17 mouse cellular contexts compared by ENCODE assay signal in genomic region chr5:92961353-92961752, GRCm38 (mm10).
A peak's percentile ranks its signal among the peaks of the same experiment; 100 is the strongest.
DNase-seq lines count a peak whose midpoint lies in the region; ATAC-seq and TF ChIP-seq lines count a peak whose summit lies in the region.
"Had no signal": no experiment of that assay in that cellular context is flagged by ENCODE, and none has a peak within 500 bp of the region (broad histone marks: within the 10 kb centered on the region; RNA-seq: fewer than 3 reads in every experiment).

No protein-coding gene starts in this region.

- H3K4me1 ChIP-seq in heart, embryonic 14.5 days (ENCODE audit: control insufficient read depth in 2 of 2, insufficient read depth in 2 of 2, low read length in 2 of 2), result peaks cover 30 to 51% of the 10 kb centered on the region in 2 experiments
- peaks cover 23% of the 10 kb centered on the region for H3K4me1 ChIP-seq in lung, embryonic 16.5 days (replicated peaks; ENCODE audit: control insufficient read depth, insufficient read depth, low read length)
- peaks cover 17% of the 10 kb centered on the region for H3K4me1 ChIP-seq in lung, adult 2 months (ENCODE audit: control insufficient read depth, insufficient read depth, low read length)
- peaks cover 5% of the 10 kb centered on the region; the same call in 1 of the 2 replicates for H3K4me1 ChIP-seq in intestine, embryonic 14.5 days (replicated peaks; ENCODE audit: control insufficient read depth, insufficient read depth, low read length)
- H3K4me1 ChIP-seq in stomach, embryonic 16.5 days (ENCODE audit: control insufficient read depth, insufficient read depth, low read length), result peaks cover 18% of the 10 kb centered on the region
- H3K4me1 ChIP-seq in midbrain, embryonic 11.5 days (ENCODE audit: control insufficient read depth, insufficient read depth, low read length), result no peaks in the 10 kb centered on the region
- H3K4me1 ChIP-seq: midbrain, embryonic 13.5 days had no signal

- peaks cover 81% of the 10 kb centered on the region for H3K36me3 ChIP-seq in heart, embryonic 14.5 days (ENCODE audit: control insufficient read depth, insufficient read depth, low read length)
- peaks cover 8% of the 10 kb centered on the region; the same call in 1 of the 2 replicates for H3K36me3 ChIP-seq in lung, embryonic 16.5 days (ENCODE audit: control insufficient read depth, insufficient read depth, low read length)
- peaks cover 63% of the 10 kb centered on the region for H3K36me3 ChIP-seq in intestine, embryonic 14.5 days (ENCODE audit: control insufficient read depth, insufficient read depth, low read length)
- no peaks in the 10 kb centered on the region; the same call in 1 of the 2 replicates for H3K36me3 ChIP-seq in stomach, embryonic 16.5 days (ENCODE audit: control insufficient read depth, insufficient read depth, low read length)
- peaks cover 16% of the 10 kb centered on the region for H3K36me3 ChIP-seq in midbrain, embryonic 11.5 days (ENCODE audit: control insufficient read depth, insufficient read depth, low read length)

- H3K27ac ChIP-seq in heart, embryonic 14.5 days (replicated peaks in 1 of 2; ENCODE audit: control insufficient read depth in 1 of 2, insufficient read depth in 1 of 2, low read depth in 2 of 2, low read length in 2 of 2), result peak overlapping the region; percentile 74 to 95
- peak overlapping the region; percentile 84 for H3K27ac ChIP-seq in lung, embryonic 16.5 days (ENCODE audit: low read length)
- H3K27ac ChIP-seq in intestine, embryonic 14.5 days (ENCODE audit: low read depth), result no peak overlapping the region
- H3K27ac ChIP-seq in stomach, embryonic 16.5 days (ENCODE audit: low read length), result peak overlapping the region; percentile 92
- no peak overlapping the region for H3K27ac ChIP-seq in midbrain, embryonic 11.5 days (ENCODE audit: low read depth, low read length)
- H3K27ac ChIP-seq: hindbrain, embryonic 14.5 days; midbrain, embryonic 13.5 days had no signal

- ATAC-seq in heart, embryonic 14.5 days (ENCODE audit: insufficient number of reproducible peaks, insufficient read depth, low FRiP score, low read depth), result no peak
- ATAC-seq in lung, embryonic 16.5 days (ENCODE audit: low read depth), result peak; percentile 36
- ATAC-seq in intestine, embryonic 14.5 days (replicated peaks; ENCODE audit: low FRiP score, low TSS enrichment, low read depth), result peak; percentile 53
- no peak; the same call in 1 of the 2 replicates for ATAC-seq in stomach, embryonic 16.5 days (ENCODE audit: insufficient read depth, low FRiP score)
- no peak for ATAC-seq in midbrain, embryonic 11.5 days (ENCODE audit: low FRiP score)

- no peak for TF ChIP-seq POLR2A in lung, adult 2 months (IDR thresholded peaks at IDR 0.05; ENCODE audit: borderline replicate concordance, extremely low read depth, low read depth, low read length)

- no peaks in the 10 kb centered on the region for H3K9me3 ChIP-seq in heart, embryonic 14.5 days (ENCODE audit: control insufficient read depth, low read length)
- H3K9me3 ChIP-seq in lung, embryonic 16.5 days (ENCODE audit: control insufficient read depth, low read length), result no peaks in the 10 kb centered on the region
- H3K9me3 ChIP-seq in intestine, embryonic 14.5 days (ENCODE audit: control insufficient read depth, low read length), result no peaks in the 10 kb centered on the region
- no peaks in the 10 kb centered on the region for H3K9me3 ChIP-seq in stomach, embryonic 16.5 days (replicated peaks; ENCODE audit: control insufficient read depth, low read length)
- no peaks in the 10 kb centered on the region for H3K9me3 ChIP-seq in midbrain, embryonic 11.5 days (ENCODE audit: control insufficient read depth, low read length)
- H3K9me3 ChIP-seq: forebrain, embryonic 10.5 days; midbrain, embryonic 13.5 days had no signal

- no peaks in the 10 kb centered on the region for H3K27me3 ChIP-seq in heart, embryonic 14.5 days (ENCODE audit: control insufficient read depth, insufficient read depth, low read length)
- H3K27me3 ChIP-seq in lung, embryonic 16.5 days (ENCODE audit: control insufficient read depth, insufficient read depth, low read depth, low read length), result no peaks in the 10 kb centered on the region
- H3K27me3 ChIP-seq in intestine, embryonic 14.5 days (replicated peaks; ENCODE audit: control insufficient read depth, insufficient read depth, low read length), result no peaks in the 10 kb centered on the region
- no peaks in the 10 kb centered on the region for H3K27me3 ChIP-seq in stomach, embryonic 16.5 days (ENCODE audit: control insufficient read depth, insufficient read depth, low read length)
- H3K27me3 ChIP-seq in midbrain, embryonic 11.5 days (ENCODE audit: control insufficient read depth, insufficient read depth, low read length), result no peaks in the 10 kb centered on the region
- H3K27me3 ChIP-seq: CH12.LX; midbrain, embryonic 13.5 days had no signal

- H3K4me3 ChIP-seq in heart, embryonic 14.5 days (ENCODE audit: control insufficient read depth in 1 of 2, insufficient read depth in 1 of 2, low read depth in 1 of 2, low read length in 2 of 2), result no peak overlapping the region
- no peak overlapping the region for H3K4me3 ChIP-seq in lung, embryonic 16.5 days (ENCODE audit: low read length)
- H3K4me3 ChIP-seq in lung, adult 2 months (replicated peaks; ENCODE audit: extremely low read depth, low read depth, low read length), result no peak overlapping the region
- no peak overlapping the region for H3K4me3 ChIP-seq in intestine, embryonic 14.5 days (ENCODE audit: low read depth, low read length)
- no peak overlapping the region for H3K4me3 ChIP-seq in stomach, embryonic 16.5 days (replicated peaks; ENCODE audit: low read length)
- no peak overlapping the region for H3K4me3 ChIP-seq in midbrain, embryonic 11.5 days (ENCODE audit: low read depth, low read length)
- H3K4me3 ChIP-seq: forebrain, embryonic 10.5 days; midbrain, embryonic 13.5 days had no signal

- TF ChIP-seq CTCF in lung, adult 2 months (IDR thresholded peaks at IDR 0.05; ENCODE audit: insufficient read depth, low read length), result no peak

- 57% methylated on average over 11 of the region's 11 CpGs for WGBS in heart, embryonic 14.5 days
- 60% methylated on average over 11 of the region's 11 CpGs for WGBS in lung, embryonic 16.5 days
- WGBS in lung, adult 2 months, result 62% methylated on average over 11 of the region's 11 CpGs
- 72% methylated on average over 11 of the region's 11 CpGs for WGBS in intestine, embryonic 14.5 days
- 66% methylated on average over 11 of the region's 11 CpGs for WGBS in stomach, embryonic 16.5 days
- 85% methylated on average over 11 of the region's 11 CpGs for WGBS in midbrain, embryonic 11.5 days

- no peak for DNase-seq in heart, adult 11 months
- no peak for DNase-seq in lung, adult 2 months
- DNase-seq in intestine, embryonic 14.5 days (ENCODE audit: low spot score), result no peak
- no peak for DNase-seq in midbrain, embryonic 11.5 days (ENCODE audit: low spot score, missing footprints)
- DNase-seq: cerebellum, adult 2 months; kidney, postnatal 14 days; layer of hippocampus, adult 9-11 months; liver; right cerebral cortex, postnatal 25 days; thymus, postnatal 36 days had no signal

- H3K4me2 ChIP-seq in heart, embryonic 14.5 days (ENCODE audit: low read length), result peak overlapping the region; percentile 43
- peak overlapping the region; percentile 31 for H3K4me2 ChIP-seq in lung, embryonic 16.5 days (ENCODE audit: low read depth, low read length)
- no peak overlapping the region for H3K4me2 ChIP-seq in intestine, embryonic 14.5 days (ENCODE audit: low read length)
- no peak overlapping the region for H3K4me2 ChIP-seq in stomach, embryonic 16.5 days (ENCODE audit: low read depth, low read length)
- H3K4me2 ChIP-seq in midbrain, embryonic 11.5 days, result no peak overlapping the region
- H3K4me2 ChIP-seq: hindbrain, embryonic 14.5 days; midbrain, embryonic 13.5 days had no signal

- H3K9ac ChIP-seq in heart, embryonic 14.5 days (ENCODE audit: low read length), result peak overlapping the region; percentile 56
- H3K9ac ChIP-seq in lung, embryonic 16.5 days (ENCODE audit: low read length), result peak overlapping the region; percentile 8; the same call in 1 of the 2 replicates
- no peak overlapping the region for H3K9ac ChIP-seq in intestine, embryonic 14.5 days (ENCODE audit: low read length)
- peak overlapping the region; percentile 1; the same call in 1 of the 2 replicates for H3K9ac ChIP-seq in stomach, embryonic 16.5 days (ENCODE audit: low read length)
- no peak overlapping the region for H3K9ac ChIP-seq in midbrain, embryonic 11.5 days (ENCODE audit: low read length)
- H3K9ac ChIP-seq: hindbrain, embryonic 14.5 days; midbrain, embryonic 13.5 days had no signal

Comparison
In these comparisons a context has a peak if more than half of its experiments do, and no peak if none do; other contexts are left out.
1. ATAC-seq: peak in lung, embryonic 16.5 days (single experiment) and intestine, embryonic 14.5 days (single experiment); none in heart, embryonic 14.5 days (single experiment), stomach, embryonic 16.5 days (single experiment) and midbrain, embryonic 11.5 days (single experiment).
2. H3K27ac ChIP-seq: peak in heart, embryonic 14.5 days (2 of 2), lung, embryonic 16.5 days (single experiment) and stomach, embryonic 16.5 days (single experiment); none in intestine, embryonic 14.5 days (single experiment) and midbrain, embryonic 11.5 days (single experiment).
3. H3K4me2 ChIP-seq: peak in heart, embryonic 14.5 days (single experiment) and lung, embryonic 16.5 days (single experiment); none in intestine, embryonic 14.5 days (single experiment), stomach, embryonic 16.5 days (single experiment) and midbrain, embryonic 11.5 days (single experiment).
4. H3K9ac ChIP-seq: peak in heart, embryonic 14.5 days (single experiment), lung, embryonic 16.5 days (single experiment) and stomach, embryonic 16.5 days (single experiment); none in intestine, embryonic 14.5 days (single experiment) and midbrain, embryonic 11.5 days (single experiment).